Mouse (Mus musculus) stomach, embryonic 16.5 days (tissue): ENCODE data around the gene 1700056E22Rik. TPM values are rescaled to one million over a fixed set of nuclear protein-coding genes. Genes with fewer than 3 reads are reported as not detected.

Experiments
- ATAC-seq: fragments of 200-750 bp; cut with Nextera tagmentation; 2 replicates; pipeline ENCODE4 v1.8.0; 2017; ENCODE audit warnings: moderate number of reproducible peaks, moderate TSS enrichment; ENCODE audit not compliant: insufficient read depth, low FRiP score
- H3K27ac ChIP-seq: fragments of 300-500 bp; sonication (generic); 2 replicates; pipeline ENCODE4 v1.5.1; 2014; ENCODE audit warnings: low read length
- H3K27me3 ChIP-seq: fragments of 300-500 bp; sonication (generic); 2 replicates; pipeline ENCODE4 v1.6.1; 2014; ENCODE audit warnings: low read length, control low read depth, mixed read lengths; ENCODE audit not compliant: control insufficient read depth, insufficient read depth
- H3K36me3 ChIP-seq: fragments of 300-500 bp; sonication (generic); 2 replicates; pipeline ENCODE4 v1.6.1; 2014; ENCODE audit warnings: low read length; ENCODE audit not compliant: control insufficient read depth, insufficient read depth
- H3K4me1 ChIP-seq: fragments of 300-500 bp; sonication (generic); 2 replicates; pipeline ENCODE4 v1.6.1; 2014; ENCODE audit warnings: low read length, control low read depth, mixed read lengths; ENCODE audit not compliant: control insufficient read depth, insufficient read depth
- H3K4me2 ChIP-seq: fragments of 300-500 bp; sonication (generic); 2 replicates; pipeline ENCODE4 v1.6.1; 2014; ENCODE audit warnings: low read depth, low read length, mixed read lengths
- H3K4me3 ChIP-seq: fragments of 300-500 bp; sonication (generic); replicated peaks from 2 replicates; pipeline ENCODE4 v1.5.1; 2014; ENCODE audit warnings: mild to moderate bottlenecking, low read length
- H3K9ac ChIP-seq: fragments of 300-500 bp; sonication (generic); 2 replicates; pipeline ENCODE4 v1.6.1; 2014; ENCODE audit warnings: low read length
- H3K9me3 ChIP-seq: fragments of 300-500 bp; sonication (generic); replicated peaks from 2 replicates; pipeline ENCODE4 v1.6.1; 2016; ENCODE audit warnings: low read length, control low read depth; ENCODE audit not compliant: control insufficient read depth
- WGBS: fragments of 180-500 bp; shearing (Covaris S2); extraction: QIAGEN DNeasy Blood & Tissue Kit; methylation state at CpG from one replicate; pipeline ENCODE4 v1.1.7; 2014; 5-methylcytosine and 5-hydroxymethylcytosine counted together
- polyA plus RNA-seq: library from polyadenylated mRNA; unstranded; fragments of >200 nt; fragmentation: Nextera tagmentation; extraction: Ambion mirVana; gene quantifications from 2 replicates; pipeline ENCODE4 v1.2.1, GENCODE M21; 2015

1700056E22Rik gene
- polyA plus RNA-seq, 1 experiment from 2014 or later, result 0.84 TPM

- H3K4me3 ChIP-seq, result no peak overlapping the region
- peaks cover 7% of the 10 kb centered on the region for H3K4me1 ChIP-seq
- 70% methylated on average over 11 of the region's 11 CpGs for WGBS
- no peak overlapping the region for H3K4me2 ChIP-seq
- H3K27ac ChIP-seq, result no peak overlapping the region
- no peaks in the 10 kb centered on the region for H3K9me3 ChIP-seq
- H3K36me3 ChIP-seq, result no peaks in the 10 kb centered on the region
- no peaks in the 10 kb centered on the region for H3K27me3 ChIP-seq
- ATAC-seq, result no peak
- H3K9ac ChIP-seq, result no peak overlapping the region
Observed at GRCm38 (mm10) chr1:184066460-184067287, 32.6 kb upstream of the 1700056E22Rik start.

- H3K9me3 ChIP-seq, result no peaks in the 10 kb centered on the region
- no peak overlapping the region for H3K4me2 ChIP-seq
- no peak overlapping the region for H3K9ac ChIP-seq
- H3K27me3 ChIP-seq, result no peaks in the 10 kb centered on the region
- no peak overlapping the region for H3K4me3 ChIP-seq
- H3K4me1 ChIP-seq, result peaks cover 16% of the 10 kb centered on the region
- H3K27ac ChIP-seq, result no peak overlapping the region
- peak; percentile 59; the same call in 1 of the 2 replicates for ATAC-seq
- 79% methylated on average over 13 of the region's 13 CpGs for WGBS
- no peaks in the 10 kb centered on the region for H3K36me3 ChIP-seq
Observed at GRCm38 (mm10) chr1:184065589-184066361, 31.7 kb upstream of the 1700056E22Rik start.

- 77% methylated on average over 7 of the region's 7 CpGs for WGBS
- Histone ChIP-seq H3K4me1 (peaks cover 21% of the 10 kb centered on the region), H3K36me3 (no peaks in the 10 kb centered on the region), H3K27ac (no peak overlapping the region), H3K27me3 (no peaks in the 10 kb centered on the region), H3K9ac (no peak overlapping the region), H3K9me3 (no peaks in the 10 kb centered on the region), H3K4me2 (no peak overlapping the region), H3K4me3 (no peak overlapping the region)
- ATAC-seq, result no peak
Observed at GRCm38 (mm10) chr1:184064306-184064705, 30.2 kb upstream of the 1700056E22Rik start.

- peaks cover 32% of the 10 kb centered on the region for H3K4me1 ChIP-seq
- 64% methylated on average over 1 of the region's 1 CpGs for WGBS
- no peak for ATAC-seq
- no peak overlapping the region for H3K4me2 ChIP-seq
- H3K9ac ChIP-seq, result no peak overlapping the region
- no peaks in the 10 kb centered on the region for H3K27me3 ChIP-seq
- no peak overlapping the region for H3K27ac ChIP-seq
- H3K36me3 ChIP-seq, result no peaks in the 10 kb centered on the region
- no peaks in the 10 kb centered on the region for H3K9me3 ChIP-seq
- H3K4me3 ChIP-seq, result no peak overlapping the region
Observed at GRCm38 (mm10) chr1:184061901-184062300, 27.8 kb upstream of the 1700056E22Rik start.

- H3K27ac ChIP-seq, result peak overlapping the region; percentile 90
Observed at GRCm38 (mm10) chr1:184060828-184061734, 27.0 kb upstream of the 1700056E22Rik start.

GRCm38 (mm10) chr1:184060381-184060780 lies 26.3 kb upstream of the 1700056E22Rik start:
- peak overlapping the region; percentile 90 for H3K27ac ChIP-seq
- no peaks in the 10 kb centered on the region for H3K9me3 ChIP-seq
- H3K4me1 ChIP-seq, result peaks cover 25% of the 10 kb centered on the region
- no peak overlapping the region for H3K4me2 ChIP-seq
- H3K27me3 ChIP-seq, result no peaks in the 10 kb centered on the region
- no peak overlapping the region for H3K9ac ChIP-seq
- H3K36me3 ChIP-seq, result no peaks in the 10 kb centered on the region
- H3K4me3 ChIP-seq, result no peak overlapping the region
- WGBS, result 21% methylated on average over 9 of the region's 9 CpGs
- ATAC-seq, result peak; percentile 86

More at GRCm38 (mm10) chr1:184060828-184061734, 27.0 kb upstream of the 1700056E22Rik start:
- peak; percentile 71 for ATAC-seq
- H3K27me3 ChIP-seq, result no peaks in the 10 kb centered on the region
- 31% methylated on average over 4 of the region's 4 CpGs for WGBS
- H3K9me3 ChIP-seq, result no peaks in the 10 kb centered on the region
- no peak overlapping the region for H3K9ac ChIP-seq
- no peaks in the 10 kb centered on the region for H3K36me3 ChIP-seq
- H3K4me1 ChIP-seq, result peaks cover 27% of the 10 kb centered on the region
- H3K4me3 ChIP-seq, result no peak overlapping the region
- H3K4me2 ChIP-seq, result no peak overlapping the region

GRCm38 (mm10) chr1:184059814-184060213 lies 25.7 kb upstream of the 1700056E22Rik start:
- 72% methylated on average over 3 of the region's 3 CpGs for WGBS
- Histone ChIP-seq H3K4me2 (no peak overlapping the region), H3K9me3 (no peaks in the 10 kb centered on the region), H3K4me1 (peaks cover 25% of the 10 kb centered on the region), H3K9ac (no peak overlapping the region), H3K27ac (peak overlapping the region; percentile 31), H3K36me3 (no peaks in the 10 kb centered on the region), H3K27me3 (no peaks in the 10 kb centered on the region), H3K4me3 (no peak overlapping the region)
- ATAC-seq, result no peak

GRCm38 (mm10) chr1:184058206-184058605 lies 24.1 kb upstream of the 1700056E22Rik start:
- no peak overlapping the region for H3K27ac ChIP-seq
- 52% methylated on average over 8 of the region's 8 CpGs for whole genome bisulfite sequencing
- ATAC-seq, result no peak
- peaks cover 26% of the 10 kb centered on the region for H3K4me1 ChIP-seq
- no peak overlapping the region for H3K4me3 ChIP-seq
- H3K36me3 ChIP-seq, result no peaks in the 10 kb centered on the region
- no peak overlapping the region for H3K4me2 ChIP-seq
- H3K27me3 ChIP-seq, result no peaks in the 10 kb centered on the region
- H3K9me3 ChIP-seq, result no peaks in the 10 kb centered on the region
- H3K9ac ChIP-seq, result no peak overlapping the region
